Mouse (Mus musculus) myocyte (in vitro differentiated cells): ENCODE results near the gene Ccl20.

Source experiments
- E2F4 ChIP-seq: IDR thresholded peaks from one replicate; pipeline ENCODE4 v1.6.1; 2011; ENCODE audit warnings: mild to moderate bottlenecking, control low read depth, moderate library complexity; ENCODE audit not compliant: insufficient read depth
- POLR2A ChIP-seq: IDR thresholded peaks from one replicate; pipeline ENCODE4 v1.6.1; 2011; ENCODE audit warnings: low read depth, mild to moderate bottlenecking, control low read depth, moderate library complexity; ENCODE audit not compliant: insufficient read length

DNA sequence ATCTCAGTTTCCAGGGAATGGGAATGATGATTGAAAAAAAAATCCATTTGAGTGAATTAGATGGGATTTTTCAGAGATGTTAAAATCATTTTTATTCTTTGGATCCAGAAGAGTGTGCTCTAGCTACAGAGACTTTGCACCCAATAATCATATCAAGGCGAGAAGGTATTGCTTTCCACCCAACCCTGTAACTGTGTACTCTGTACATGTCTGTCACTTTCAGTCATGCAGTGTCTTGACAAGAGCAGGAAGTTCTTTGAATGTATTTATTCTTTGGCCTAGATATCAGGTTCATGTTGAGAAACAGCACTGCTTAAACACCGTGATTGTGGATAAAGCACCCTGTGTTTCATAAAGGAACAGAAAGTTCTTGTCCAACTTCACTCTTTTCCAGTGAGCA lies 30.0 kb downstream of the Ccl20 start:
- TF ChIP-seq POLR2A (no peak), E2F4 (no peak)
